Mouse (Mus musculus): ENCODE results near the gene Dlk2. TPM values are rescaled to one million over a fixed set of nuclear protein-coding genes. Genes with fewer than 3 reads are reported as not detected.
A peak's percentile ranks its signal among the peaks of the same experiment; 100 is the strongest.

Dlk2 gene
- polyA plus RNA-seq (2014; fragmentation: Nextera tagmentation; extraction: Ambion mirVana) = 0.11 and 0.23 TPM in 2 replicates

DNA sequence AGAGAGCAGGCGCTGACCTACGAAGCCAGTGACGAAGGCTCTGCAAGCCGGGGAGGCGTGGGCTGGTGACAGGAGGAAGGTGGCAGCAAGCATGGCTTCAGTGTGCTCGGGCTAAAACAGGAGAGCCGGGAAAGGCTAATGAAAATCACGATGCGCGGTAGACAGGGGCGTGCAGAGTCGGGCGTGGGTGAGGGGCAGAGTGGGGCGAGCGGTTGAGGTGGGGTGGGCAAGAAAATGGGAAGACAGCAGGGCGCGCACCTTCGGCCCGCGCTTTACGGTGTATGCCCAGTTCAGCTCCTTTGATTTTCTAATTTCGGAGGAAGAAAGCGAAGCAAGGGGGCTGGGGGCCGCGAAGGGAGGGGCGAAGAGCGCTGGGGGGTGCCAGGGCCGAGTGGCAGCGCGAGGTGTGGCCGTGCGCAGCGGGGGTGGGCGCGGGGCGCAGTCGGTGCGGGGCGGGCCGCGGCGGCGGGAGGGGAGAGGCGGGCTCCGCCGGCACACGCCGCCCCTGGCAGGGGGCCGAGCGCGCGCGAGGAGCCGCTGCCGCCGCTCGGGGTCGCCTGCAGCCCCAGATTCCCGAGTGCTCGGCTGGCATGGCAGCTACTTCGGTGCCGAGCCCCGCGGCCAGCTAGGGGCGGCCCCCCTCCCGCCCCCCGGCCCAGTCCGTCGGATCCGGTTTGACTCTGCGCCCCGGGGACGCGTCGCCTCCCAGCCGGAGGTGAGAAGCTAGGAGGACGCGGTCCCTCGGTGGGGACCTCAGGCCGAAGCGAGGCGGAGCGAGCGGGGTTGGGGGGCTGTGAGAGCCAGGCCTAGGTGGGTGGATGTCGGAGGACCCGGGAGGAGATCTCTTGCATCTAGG, at the start of gene Dlk2:
Gene Dlk2, plus strand, starts transcription at position 58 of the 856 bp plus-strand sequence.
- H3K27ac ChIP-seq (ENCODE audit: low read depth, low read length) = no peak within 1 kb of the TSS
- DNase-seq (ENCODE audit: low spot score) (no peak), ATAC-seq (replicated peaks; ENCODE audit: low FRiP score) (no peak)
- H3K36me3 ChIP-seq (ENCODE audit: control insufficient read depth, insufficient read depth, low read length) = no peaks in the 10 kb centered on the region
- H3K4me2 ChIP-seq = peak within 1 kb of the TSS; percentile 91
- 1% methylated on average over 78 of the region's 86 CpGs for WGBS
- peaks cover 9% of the 10 kb centered on the region for H3K4me1 ChIP-seq (replicated peaks; ENCODE audit: control insufficient read depth, insufficient read depth, low read length)
- H3K4me3 ChIP-seq (ENCODE audit: low read depth, low read length) = peak within 1 kb of the TSS; percentile 59
- H3K27me3 ChIP-seq (replicated peaks; ENCODE audit: control insufficient read depth, insufficient read depth, low read length) = peaks cover 56% of the 10 kb centered on the region
- no peaks in the 10 kb centered on the region for H3K9me3 ChIP-seq (ENCODE audit: control insufficient read depth, low read length)
- H3K9ac ChIP-seq (ENCODE audit: low read depth, low read length) = peak within 1 kb of the TSS; percentile 25; the same call in 1 of the 2 replicates

DNA sequence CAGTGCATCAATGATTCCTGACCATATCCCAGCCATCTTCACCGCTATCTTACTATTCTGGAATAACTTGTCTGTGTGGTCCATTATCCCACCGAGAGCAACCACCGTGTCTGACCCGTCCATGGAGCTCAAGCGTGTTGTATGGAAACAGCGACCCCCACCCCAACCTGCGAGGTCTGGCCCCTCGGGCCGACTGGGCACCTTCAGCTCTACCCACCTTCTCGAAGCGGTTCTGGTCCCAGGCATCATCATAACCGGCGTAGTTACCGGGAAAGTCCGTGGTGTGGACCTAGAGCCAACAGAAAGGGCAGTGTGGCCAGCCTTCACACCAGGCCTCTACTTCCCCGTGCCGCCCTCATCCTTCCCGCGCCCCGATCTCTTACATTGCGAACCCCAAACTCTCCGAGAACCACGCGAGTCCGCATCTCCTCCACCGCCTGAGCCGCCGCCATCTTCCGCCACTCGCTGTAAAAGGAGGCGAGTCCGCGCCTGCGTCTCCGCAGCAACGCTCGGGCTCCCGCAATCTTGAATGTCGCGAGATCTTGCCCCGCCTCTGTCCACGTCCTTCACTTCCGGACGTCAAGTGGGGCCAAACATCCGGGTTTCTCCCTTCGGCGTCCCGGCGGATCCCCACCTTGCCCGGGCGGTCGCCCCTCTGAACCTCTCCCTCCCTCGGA, 49.6 kb upstream of the Dlk2 start, which contains the start of the genes Polr1c and Yipf3:
Gene Polr1c, minus strand, starts transcription at position 543 of the 677 bp plus-strand sequence.
Gene Yipf3, plus strand, starts transcription at position 569 of the 677 bp plus-strand sequence.
- Histone ChIP-seq H3K36me3 (ENCODE audit: control insufficient read depth, insufficient read depth, low read length) (peaks cover 61% of the 10 kb centered on the region), H3K9me3 (ENCODE audit: control insufficient read depth, low read length) (no peaks in the 10 kb centered on the region), H3K4me2 (peak within 1 kb of the TSS; percentile 87), H3K4me3 (ENCODE audit: low read depth, low read length) (peak within 1 kb of the TSS; percentile 95), H3K27me3 (replicated peaks; ENCODE audit: control insufficient read depth, insufficient read depth, low read length) (no peaks in the 10 kb centered on the region), H3K9ac (ENCODE audit: low read depth, low read length) (peak within 1 kb of the TSS; percentile 92), H3K4me1 (replicated peaks; ENCODE audit: control insufficient read depth, insufficient read depth, low read length) (peaks cover 17% of the 10 kb centered on the region), H3K27ac (ENCODE audit: low read depth, low read length) (peak within 1 kb of the TSS; percentile 73)
- ATAC-seq (replicated peaks; ENCODE audit: low FRiP score) (peak; percentile 90), DNase-seq (ENCODE audit: low spot score) (peak; percentile 92)
- under 1% methylated on average over 53 of the region's 53 CpGs for WGBS

GRCm38 (mm10) chr17:46248189-46248522, 49.1 kb upstream of the Dlk2 start:
- no peaks in the 10 kb centered on the region for H3K27me3 ChIP-seq (replicated peaks; ENCODE audit: control insufficient read depth, insufficient read depth, low read length)
- no peaks in the 10 kb centered on the region for H3K9me3 ChIP-seq (ENCODE audit: control insufficient read depth, low read length)
- DNase-seq (ENCODE audit: low spot score) = no peak
- peak overlapping the region; percentile 92 for H3K9ac ChIP-seq (ENCODE audit: low read depth, low read length)
- peak overlapping the region; percentile 95 for H3K4me3 ChIP-seq (ENCODE audit: low read depth, low read length)
- peaks cover 19% of the 10 kb centered on the region for H3K4me1 ChIP-seq (replicated peaks; ENCODE audit: control insufficient read depth, insufficient read depth, low read length)
- H3K36me3 ChIP-seq (ENCODE audit: control insufficient read depth, insufficient read depth, low read length) = peaks cover 56% of the 10 kb centered on the region
- peak overlapping the region; percentile 87 for H3K4me2 ChIP-seq
- under 1% methylated on average over 37 of the region's 37 CpGs for WGBS
- ATAC-seq (replicated peaks; ENCODE audit: low FRiP score) = peak; percentile 44
- peak overlapping the region; percentile 69 for H3K27ac ChIP-seq (ENCODE audit: low read depth, low read length)

DNA sequence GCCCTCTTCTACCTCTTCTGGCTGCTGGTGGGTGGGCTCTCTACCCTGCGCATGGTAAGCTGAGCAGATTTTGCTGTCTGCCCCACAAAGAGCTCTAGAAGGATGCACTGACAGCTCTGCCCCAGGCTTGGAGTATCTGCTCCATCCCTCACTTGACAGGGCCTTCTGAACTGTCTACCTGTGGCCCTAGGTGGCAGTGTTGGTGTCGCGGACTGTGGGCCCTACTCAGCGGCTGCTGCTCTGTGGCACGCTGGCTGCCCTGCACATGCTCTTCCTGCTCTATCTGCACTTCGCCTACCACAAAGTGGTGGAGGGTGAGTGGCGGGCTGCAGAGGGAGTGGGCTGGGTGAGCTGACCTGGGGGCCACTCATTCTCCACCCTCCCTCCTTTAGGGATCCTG, 46.0 kb upstream of the Dlk2 start:
- DNase-seq (ENCODE audit: low spot score) (no peak), ATAC-seq (replicated peaks; ENCODE audit: low FRiP score) (no peak)
- H3K27me3 ChIP-seq (replicated peaks; ENCODE audit: control insufficient read depth, insufficient read depth, low read length) = peaks cover 17% of the 10 kb centered on the region
- H3K4me2 ChIP-seq = no peak overlapping the region
- no peaks in the 10 kb centered on the region for H3K9me3 ChIP-seq (ENCODE audit: control insufficient read depth, low read length)
- H3K4me1 ChIP-seq (replicated peaks; ENCODE audit: control insufficient read depth, insufficient read depth, low read length) = peaks cover 29% of the 10 kb centered on the region
- 87% methylated on average over 7 of the region's 7 CpGs for WGBS
- H3K4me3 ChIP-seq (ENCODE audit: low read depth, low read length) = peak overlapping the region; percentile 1; the same call in 1 of the 2 replicates
- H3K9ac ChIP-seq (ENCODE audit: low read depth, low read length) = no peak overlapping the region
- no peak overlapping the region for H3K27ac ChIP-seq (ENCODE audit: low read depth, low read length)
- peaks cover 31% of the 10 kb centered on the region for H3K36me3 ChIP-seq (ENCODE audit: control insufficient read depth, insufficient read depth, low read length)

DNA sequence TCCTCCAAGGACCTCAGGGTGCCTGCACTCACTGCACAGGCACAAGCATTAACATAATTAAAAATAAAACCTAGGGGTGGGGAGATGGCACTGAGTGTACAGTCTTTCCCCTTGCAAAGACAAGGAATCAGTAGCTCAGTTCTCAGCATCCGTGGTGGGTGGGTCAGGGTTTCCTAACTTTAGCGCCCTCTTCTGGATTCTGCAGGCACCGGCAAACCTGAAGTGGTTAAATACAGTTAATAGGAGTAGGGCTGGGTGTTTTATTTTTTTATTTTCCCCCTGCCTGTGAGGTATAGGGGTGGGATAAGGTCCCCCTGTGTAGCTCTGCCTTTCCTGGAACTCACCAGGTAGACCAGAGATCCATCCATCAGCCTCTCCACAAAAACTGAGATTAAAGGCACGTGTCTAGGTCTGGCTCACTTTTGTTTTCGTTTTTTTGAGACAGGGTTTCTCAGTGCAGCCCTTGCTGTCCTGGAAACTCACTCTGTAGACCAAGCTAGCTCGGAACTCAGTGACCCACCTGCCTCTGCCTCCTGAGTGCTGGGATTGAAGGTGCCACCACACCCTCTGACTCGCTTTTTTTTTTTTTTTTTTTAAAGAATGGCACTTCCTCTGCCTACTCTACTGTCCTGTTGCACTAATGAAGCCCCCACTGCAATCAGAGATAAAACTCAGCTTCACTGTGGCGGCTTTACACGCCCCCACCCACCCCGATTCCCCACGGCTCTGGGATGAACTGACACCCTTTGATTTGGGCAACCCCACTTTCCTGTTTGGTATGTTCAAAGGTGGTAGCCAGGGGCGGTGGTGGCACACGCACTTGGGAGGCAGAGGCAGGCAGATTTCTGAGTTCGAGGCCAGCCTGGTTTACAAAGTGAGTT, 44.4 kb upstream of the Dlk2 start:
- H3K9me3 ChIP-seq (ENCODE audit: control insufficient read depth, low read length) = no peaks in the 10 kb centered on the region
- H3K4me2 ChIP-seq = peak overlapping the region; percentile 99
- H3K27ac ChIP-seq (ENCODE audit: low read depth, low read length) = no peak overlapping the region
- H3K4me3 ChIP-seq (ENCODE audit: low read depth, low read length) = peak overlapping the region; percentile 68
- H3K27me3 ChIP-seq (replicated peaks; ENCODE audit: control insufficient read depth, insufficient read depth, low read length) = peaks cover 17% of the 10 kb centered on the region
- H3K36me3 ChIP-seq (ENCODE audit: control insufficient read depth, insufficient read depth, low read length) = peaks cover 33% of the 10 kb centered on the region
- DNase-seq (ENCODE audit: low spot score) (no peak), ATAC-seq (replicated peaks; ENCODE audit: low FRiP score) (no peak)
- 46% methylated on average over 14 of the region's 14 CpGs for WGBS
- H3K9ac ChIP-seq (ENCODE audit: low read depth, low read length) = peak overlapping the region; percentile 66; the same call in 1 of the 2 replicates
- H3K4me1 ChIP-seq (replicated peaks; ENCODE audit: control insufficient read depth, insufficient read depth, low read length) = peaks cover 23% of the 10 kb centered on the region

- H3K9me3 ChIP-seq (ENCODE audit: control insufficient read depth, low read length) = no peaks in the 10 kb centered on the region
- H3K36me3 ChIP-seq (ENCODE audit: control insufficient read depth, insufficient read depth, low read length) = peaks cover 40% of the 10 kb centered on the region
- no peak within 1 kb of the TSS for H3K27ac ChIP-seq (ENCODE audit: low read depth, low read length)
- peak within 1 kb of the TSS; percentile 68 for H3K4me3 ChIP-seq (ENCODE audit: low read depth, low read length)
- peak within 1 kb of the TSS; percentile 99 for H3K4me2 ChIP-seq
- 2% methylated on average over 48 of the region's 48 CpGs for WGBS
- peaks cover 26% of the 10 kb centered on the region for H3K4me1 ChIP-seq (replicated peaks; ENCODE audit: control insufficient read depth, insufficient read depth, low read length)
- ATAC-seq (replicated peaks; ENCODE audit: low FRiP score) (peak; percentile 79), DNase-seq (ENCODE audit: low spot score) (peak; percentile 91)
- peak within 1 kb of the TSS; percentile 66 for H3K9ac ChIP-seq (ENCODE audit: low read depth, low read length)
- H3K27me3 ChIP-seq (replicated peaks; ENCODE audit: control insufficient read depth, insufficient read depth, low read length) = peaks cover 17% of the 10 kb centered on the region
Observed at GRCm38 (mm10) chr17:46253452-46254084, 43.7 kb upstream of the Dlk2 start, which contains the start of gene Lrrc73. Gene Lrrc73 (plus strand): TSS chr17:46253531.

DNA sequence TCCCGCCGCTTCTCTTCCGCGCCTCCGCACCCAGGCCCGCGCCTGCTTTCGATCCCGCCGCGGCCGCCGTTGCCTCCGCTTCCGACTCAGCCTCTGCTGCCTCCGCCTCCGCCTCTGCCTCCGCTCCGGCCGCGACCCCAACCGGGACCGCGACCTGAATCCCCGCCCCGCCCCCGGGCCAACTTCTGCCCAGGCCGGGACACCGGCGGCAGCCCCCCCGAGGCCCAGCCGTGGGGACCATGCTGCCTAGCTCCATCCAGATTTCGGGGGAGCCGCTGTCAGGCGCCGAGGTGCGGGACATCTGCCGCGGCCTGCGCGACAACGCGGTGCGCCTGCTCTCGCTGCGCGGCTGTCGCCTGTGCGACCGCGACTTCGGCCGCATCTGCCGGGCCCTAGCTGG, 43.1 kb upstream of the Dlk2 start:
- peak overlapping the region; percentile 68 for H3K4me3 ChIP-seq (ENCODE audit: low read depth, low read length)
- peak overlapping the region; percentile 66; the same call in 1 of the 2 replicates for H3K9ac ChIP-seq (ENCODE audit: low read depth, low read length)
- 0 out of 2 replicates have a peak, but pooled peaks have one; percentile 1 for ATAC-seq (replicated peaks; ENCODE audit: low FRiP score)
- H3K4me2 ChIP-seq = peak overlapping the region; percentile 99
- H3K36me3 ChIP-seq (ENCODE audit: control insufficient read depth, insufficient read depth, low read length) = peaks cover 43% of the 10 kb centered on the region
- no peak overlapping the region for H3K27ac ChIP-seq (ENCODE audit: low read depth, low read length)
- WGBS = under 1% methylated on average over 48 of the region's 54 CpGs
- no peaks in the 10 kb centered on the region for H3K9me3 ChIP-seq (ENCODE audit: control insufficient read depth, low read length)
- peaks cover 17% of the 10 kb centered on the region for H3K27me3 ChIP-seq (replicated peaks; ENCODE audit: control insufficient read depth, insufficient read depth, low read length)
- H3K4me1 ChIP-seq (replicated peaks; ENCODE audit: control insufficient read depth, insufficient read depth, low read length) = peaks cover 22% of the 10 kb centered on the region
- peak; percentile 66 for DNase-seq (ENCODE audit: low spot score)

Measured in liver, embryonic 11.5 days (tissue).